Mouse (Mus musculus) cerebellum, postnatal 14 days (tissue): Measurements from ENCODE around the gene Rlbp1.

ENCODE experiments used
- DNase-seq, 2 experiments: peaks; one replicate each; pipeline ENCODE4 v3.0.0; 2021; ENCODE audit warnings: mixed read lengths in 2 of 2

Rlbp1 gene

DNA sequence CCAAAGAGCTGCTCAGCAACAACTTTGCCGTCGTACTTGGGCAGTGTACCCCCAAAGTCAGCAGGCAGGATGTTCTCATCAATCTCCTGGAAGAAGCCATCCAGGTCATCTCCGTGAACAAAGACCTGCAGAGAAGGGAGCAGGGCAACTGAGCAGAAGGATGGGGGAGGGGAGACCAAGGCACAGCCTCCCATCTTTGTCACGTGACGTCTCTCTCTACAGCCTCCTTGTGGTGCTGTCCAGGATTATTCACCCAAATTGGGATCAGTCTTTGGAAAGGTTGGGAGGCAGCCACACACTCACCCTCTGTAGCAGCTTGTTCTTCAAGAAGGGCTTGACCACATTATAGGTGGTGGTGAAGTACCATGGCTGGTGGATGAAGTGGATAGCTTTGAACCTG lies 11.3 kb downstream of the Rlbp1 start:
- DNase-seq: no peak

DNA sequence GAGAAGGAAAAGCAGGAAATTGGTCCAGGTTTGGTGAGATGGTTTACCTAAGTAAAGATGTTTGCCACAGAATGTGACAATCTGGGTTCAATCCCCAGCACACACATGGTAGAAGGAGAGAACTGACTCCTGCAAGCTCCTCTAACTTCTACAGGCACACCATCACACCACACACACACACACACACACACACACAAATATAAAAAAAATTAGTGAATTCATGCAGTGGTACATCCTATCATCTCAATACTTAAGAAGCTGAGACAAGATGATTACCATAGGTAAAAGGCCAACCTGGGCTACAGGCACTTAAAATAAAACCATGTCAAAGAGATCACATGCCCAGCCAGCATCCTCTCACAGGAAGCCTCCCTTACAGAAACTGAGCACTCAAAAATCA lies 12.8 kb downstream of the Rlbp1 start:
- no peak for DNase-seq

DNA sequence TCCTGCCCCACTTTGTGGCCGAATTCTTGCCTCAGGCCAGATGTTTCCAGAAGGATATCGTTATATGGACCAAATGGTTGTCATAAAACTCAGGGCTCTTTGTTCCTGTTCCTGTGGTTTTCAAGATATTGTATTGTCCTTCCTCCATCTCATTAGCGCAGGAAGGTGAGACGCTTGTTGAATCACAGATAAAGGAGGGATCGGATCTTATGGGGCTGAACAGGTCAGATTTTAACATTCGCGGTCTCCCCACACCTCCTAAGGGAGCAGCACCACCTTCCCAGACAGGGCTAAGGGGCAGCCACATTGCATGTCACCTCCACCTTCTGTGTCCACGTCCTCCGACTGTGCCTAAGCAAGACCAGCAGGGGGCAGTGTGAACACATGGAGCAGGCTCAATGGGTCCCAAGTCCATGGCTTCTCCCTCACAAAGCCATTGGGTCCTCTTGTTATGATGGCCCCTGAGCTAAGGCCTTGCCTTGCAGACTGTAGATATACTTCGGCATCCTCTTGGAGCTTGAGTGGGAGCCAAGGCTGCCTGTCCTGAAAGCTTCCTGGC lies 15.4 kb downstream of the Rlbp1 start:
- peak; percentile 71 to 82 for DNase-seq

DNA sequence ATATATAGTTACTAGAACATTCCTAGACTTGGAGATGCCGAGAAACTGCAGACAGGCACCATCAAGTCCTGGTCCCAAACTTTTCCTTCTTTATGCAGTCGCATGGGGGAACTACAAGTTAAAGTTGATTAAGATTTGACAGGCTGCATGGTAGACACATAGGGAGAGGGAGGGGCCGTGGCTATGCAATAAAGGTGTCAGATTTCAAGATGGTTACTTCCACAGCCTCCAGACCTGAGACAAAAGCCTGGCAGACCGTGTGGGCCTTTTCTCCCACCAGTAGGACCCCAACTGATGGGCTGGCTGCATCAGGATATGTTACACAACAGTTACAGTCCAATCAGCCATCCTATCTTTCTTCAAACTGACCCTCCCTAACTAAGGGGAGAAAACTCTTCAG lies 17.4 kb downstream of the Rlbp1 start:
- DNase-seq: no peak

DNA sequence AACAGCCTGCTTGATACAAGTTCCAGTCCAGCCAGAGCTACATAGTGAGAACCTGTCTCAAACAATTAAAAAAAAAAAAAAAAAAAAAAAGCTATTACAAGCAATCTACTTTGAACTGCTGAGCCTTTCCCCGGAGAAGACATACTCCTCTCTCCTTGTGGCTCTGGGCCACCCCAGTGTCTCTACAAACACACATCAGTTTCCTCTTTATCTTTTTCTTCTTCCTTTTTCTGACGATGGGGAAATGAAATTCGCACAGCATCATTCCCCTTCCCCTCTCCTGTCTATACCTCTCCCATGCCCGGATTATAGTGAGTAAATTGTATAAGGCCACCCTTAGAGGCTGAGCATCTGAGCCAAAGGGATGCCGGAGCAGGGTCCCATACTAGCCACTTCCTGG lies 18.2 kb downstream of the Rlbp1 start:
- DNase-seq: no peak

DNA sequence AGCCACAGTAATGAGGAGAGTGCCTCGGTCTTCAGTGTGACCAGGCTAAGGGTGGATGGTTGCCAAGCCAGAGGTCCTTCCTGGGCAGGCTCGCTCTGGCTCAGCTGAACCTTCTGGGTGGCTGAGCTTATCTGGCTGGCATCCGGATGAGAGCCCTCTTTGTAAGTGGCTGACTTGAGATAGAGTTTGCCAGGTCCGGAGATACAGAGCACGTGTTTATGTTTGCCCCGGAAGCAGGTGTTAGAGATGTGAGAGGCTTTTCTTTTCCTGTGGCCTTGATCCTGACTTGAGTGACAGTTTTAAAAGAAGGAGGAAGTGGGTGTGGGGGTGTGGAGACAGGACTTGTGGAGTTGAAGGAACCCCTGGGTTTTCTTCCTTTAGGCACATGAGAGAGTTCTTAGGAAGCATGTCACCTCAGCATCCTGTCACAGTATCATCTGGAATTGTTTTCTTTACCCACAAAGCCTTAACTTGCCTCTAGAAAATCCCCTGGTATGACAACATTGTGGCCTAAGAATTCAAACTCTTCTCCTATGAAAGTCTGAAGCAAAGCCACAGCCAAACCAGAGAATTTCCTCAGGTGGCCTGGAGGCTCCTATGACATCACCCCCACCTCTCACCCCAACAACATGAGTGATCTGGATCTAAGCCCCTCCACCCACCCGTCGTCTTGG lies 23.3 kb downstream of the Rlbp1 start:
- peak; percentile 51 to 52 for DNase-seq

DNA sequence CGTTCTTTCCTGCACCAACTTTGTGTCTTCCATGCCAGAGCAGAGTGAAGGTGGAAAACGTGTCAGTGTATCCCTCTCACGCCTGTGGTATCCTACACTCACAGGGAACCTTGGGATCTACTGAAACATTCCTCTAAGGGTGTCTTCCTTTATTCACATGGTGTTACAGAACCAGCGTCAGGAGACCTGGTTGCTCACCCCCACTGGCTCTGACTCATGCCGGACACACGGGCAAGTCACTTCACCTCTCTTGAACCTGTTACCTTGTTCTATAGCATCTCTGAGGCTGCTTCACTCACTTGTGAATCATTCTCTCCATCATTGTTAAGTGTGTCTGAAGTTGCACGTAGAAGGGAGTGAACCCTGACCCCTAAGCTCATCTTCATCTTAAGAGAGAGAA lies 24.0 kb downstream of the Rlbp1 start:
- no peak for DNase-seq

DNA sequence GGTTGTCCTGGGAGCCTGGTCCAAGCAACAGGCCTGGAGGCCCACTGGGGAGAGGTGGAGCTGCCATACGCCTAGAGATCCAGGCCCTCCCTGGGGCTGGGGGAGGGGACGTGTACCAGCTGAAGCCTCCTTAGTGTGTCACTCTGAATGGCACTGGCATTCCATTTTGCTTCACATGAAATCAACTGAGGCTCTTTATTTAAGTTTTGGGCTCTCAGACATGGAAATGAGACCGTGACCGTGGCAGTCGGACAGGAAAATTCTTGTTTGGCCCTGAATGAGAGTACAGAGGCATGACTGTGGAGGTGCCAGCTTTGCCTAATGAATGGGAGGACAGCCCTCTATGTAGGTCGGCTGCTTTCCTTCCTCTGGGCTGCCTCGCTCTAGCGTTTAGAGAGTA lies 24.6 kb downstream of the Rlbp1 start:
- peak; percentile 25 to 31 for DNase-seq

DNA sequence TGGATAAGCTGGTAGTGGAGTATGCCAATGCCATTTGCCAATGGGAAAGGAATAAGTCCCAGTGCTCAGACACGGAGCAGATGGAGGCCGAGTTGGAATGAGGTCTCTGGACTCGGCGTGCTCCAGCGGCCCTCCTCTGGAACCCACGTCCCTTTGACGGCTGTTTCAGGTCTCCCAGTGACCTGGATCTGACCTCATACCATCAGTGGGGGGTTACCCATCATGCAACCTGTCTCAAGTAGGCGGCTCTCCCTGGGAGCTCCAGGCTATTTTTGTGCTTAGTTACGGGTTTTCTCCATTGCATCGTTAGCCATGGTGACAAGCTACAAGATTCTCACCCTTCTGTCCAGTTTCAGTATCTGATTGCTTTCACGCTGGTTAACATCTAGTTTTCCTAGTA lies 26.8 kb downstream of the Rlbp1 start:
- DNase-seq: peak; percentile 34 to 46

DNA sequence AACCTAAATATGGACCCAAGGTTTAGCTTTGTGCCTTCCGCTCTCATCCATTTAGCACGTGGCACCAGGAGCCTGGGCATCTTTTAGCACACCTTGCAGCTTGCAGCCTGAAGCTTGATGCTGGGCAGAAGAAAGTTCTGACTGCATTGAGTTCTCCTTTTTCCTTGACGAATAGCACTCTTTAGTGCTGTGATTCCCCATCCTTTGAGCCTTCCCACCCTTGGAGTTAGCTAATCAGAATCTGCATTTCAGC lies 27.7 kb downstream of the Rlbp1 start:
- DNase-seq: no peak

DNA sequence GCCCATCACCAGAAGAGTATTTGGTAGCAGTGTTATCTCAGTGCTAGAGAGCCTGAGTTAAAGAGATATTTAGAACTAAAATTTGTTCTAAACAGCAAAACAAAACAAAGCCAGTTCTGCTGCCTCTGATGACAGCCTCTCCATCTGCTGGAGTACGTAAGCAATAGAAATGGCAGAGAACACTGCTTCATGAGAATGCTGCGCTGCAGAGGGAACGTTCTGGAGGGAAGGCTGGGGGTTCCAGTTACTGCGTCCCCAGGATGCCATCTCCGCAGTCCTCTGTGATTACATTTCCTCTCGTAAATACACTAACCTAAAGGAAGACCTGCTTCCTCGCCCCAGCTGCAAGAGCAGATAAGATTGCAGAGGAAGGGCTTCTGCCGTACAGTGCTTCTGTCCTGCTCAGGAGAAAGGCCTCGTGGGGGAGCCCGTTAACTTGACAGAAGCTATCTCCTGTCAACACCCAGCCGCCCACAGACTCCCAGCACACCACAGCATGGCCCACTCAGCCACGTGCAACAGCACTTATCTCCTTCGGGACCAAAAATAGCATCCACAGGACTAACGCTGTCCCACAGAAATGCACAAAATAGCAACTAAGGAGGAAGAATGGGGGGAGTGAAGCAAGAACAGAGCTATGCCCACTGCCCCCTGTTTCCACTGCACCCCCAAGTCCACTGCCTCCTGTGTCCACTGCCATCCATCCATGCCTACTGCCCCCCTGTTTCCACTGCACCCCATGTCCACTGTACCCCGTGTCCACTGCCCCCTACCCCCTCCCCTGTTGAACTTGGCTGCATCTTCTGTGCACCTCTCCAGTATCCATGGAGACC lies 28.3 kb downstream of the Rlbp1 start:
- no peak for DNase-seq

DNA sequence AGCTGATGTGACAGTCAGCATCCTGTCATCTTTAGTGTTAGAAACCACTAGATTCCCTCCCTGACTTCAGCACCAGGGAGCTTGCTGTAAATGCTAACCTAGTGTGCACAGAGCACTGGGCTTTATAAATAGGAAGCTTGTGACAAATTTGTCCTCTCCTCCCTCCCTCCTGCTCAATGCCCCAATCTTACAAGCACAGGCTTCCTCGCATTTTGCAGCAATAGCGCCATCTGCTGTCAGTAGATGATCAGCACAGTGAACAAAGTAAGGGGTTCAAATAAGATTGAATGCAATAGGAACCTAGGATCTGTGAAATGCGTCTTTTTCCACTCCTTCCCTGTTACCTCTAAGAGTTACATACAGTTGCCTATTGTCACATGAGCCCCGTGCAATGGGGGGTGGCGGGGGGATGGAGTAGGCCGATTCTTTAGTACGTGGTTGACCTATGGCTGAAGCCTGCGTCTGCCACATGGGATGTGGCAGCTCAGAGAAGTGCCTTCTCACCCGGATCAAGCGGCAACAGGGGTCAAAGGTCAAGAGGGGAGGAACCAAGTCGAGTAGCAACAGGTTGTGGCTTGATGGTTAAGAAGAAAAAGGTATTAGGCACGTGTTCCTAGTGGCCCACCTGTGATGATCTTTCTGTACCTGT lies 37.0 kb downstream of the Rlbp1 start:
- peak; percentile 88 to 89 for DNase-seq

DNA sequence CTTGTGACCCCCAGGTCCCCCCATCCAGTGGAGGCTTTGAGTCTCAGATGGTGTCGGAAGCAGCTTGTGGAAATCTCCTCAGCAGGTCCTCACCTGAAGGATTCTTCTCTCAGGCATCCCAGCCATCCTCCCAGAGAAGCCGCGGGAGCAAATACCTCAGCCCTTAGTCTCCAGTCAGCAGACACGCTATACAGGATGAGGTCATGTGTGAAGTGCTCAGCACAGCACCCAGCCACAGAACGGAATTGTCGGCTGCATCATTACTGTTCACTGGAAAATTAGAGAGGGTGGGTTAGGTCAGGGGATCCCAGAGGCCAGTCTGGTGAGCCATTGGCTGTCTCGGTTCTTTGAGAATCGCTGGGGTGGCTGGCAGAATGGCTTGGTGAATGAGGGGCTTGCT lies 38.0 kb downstream of the Rlbp1 start:
- DNase-seq: no peak

DNA sequence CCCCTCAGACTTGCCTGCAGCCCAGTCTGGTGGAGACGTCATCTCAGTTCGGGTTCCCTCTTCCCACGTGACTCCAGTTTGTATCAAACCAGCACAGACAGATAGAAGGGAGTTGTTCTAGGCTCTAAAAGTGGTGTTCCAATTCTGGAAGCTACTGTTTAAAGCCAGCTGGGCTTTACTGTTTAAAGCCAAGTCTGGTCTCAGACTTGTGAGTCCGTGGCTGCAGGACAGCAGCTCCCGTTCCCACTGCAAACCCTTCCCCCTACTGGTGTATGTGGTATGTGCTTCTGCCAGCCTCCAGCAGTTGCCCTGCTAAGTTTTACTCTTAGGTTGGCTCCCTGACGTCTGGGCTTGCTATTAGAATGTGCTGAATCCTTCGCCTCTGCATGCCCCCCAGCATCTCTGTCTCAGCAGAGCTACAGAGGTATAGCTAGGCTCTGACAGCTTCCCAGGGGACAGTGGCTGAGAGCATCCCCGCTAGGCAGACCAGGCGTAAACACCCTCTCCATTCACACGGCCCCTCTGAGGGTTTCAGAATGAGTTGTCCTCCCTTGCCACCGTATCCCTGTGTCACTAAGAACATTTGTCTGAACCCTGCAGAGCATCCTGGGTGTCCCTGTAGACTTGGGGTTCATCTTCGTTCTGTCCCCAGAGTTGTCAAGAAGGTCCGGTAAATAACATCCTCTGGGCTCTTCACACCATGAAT lies 39.6 kb downstream of the Rlbp1 start:
- no peak for DNase-seq

DNA sequence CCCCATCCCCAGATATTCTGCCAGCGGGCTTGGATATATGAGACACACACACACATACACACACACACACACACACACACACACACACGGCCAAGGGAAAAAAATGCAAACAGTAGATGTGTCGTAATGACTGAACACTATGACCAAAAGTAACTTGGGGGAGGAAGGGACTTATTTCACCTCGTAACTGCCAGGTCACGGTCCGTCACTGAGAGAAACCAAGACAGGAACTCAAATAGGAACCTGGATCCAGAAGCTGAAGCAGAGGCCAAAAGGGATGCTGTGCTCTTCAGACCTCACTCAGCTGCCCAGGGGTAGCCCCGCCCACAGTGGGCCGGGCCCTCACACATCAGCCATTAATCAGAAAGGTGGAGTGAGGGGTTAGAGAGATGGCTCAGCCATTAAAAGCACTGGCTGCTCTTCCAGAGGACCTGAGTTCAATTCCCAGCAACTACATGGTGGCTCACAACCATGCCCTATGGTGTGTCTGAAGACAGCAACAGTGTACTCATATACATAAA lies 40.2 kb downstream of the Rlbp1 start:
- DNase-seq: no peak

DNA sequence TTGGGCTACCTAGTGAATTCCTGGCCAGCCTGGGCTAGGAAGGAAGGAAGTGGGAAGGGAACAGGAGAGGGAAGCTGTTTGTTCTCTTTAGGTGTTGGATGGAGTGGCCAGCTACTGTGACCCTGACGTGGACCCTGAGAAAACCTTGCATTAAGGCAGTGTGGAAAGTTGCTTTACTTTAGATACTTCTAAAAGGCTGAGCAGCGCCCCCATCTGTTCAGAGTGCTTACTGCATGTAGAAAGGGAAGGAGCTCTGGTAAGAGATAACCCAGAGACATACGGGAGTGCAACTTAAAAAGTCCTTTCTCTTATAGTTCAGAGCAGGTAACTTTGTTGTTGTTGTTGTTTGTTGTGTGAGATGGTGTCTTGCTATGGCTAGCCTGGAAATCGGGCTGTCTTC lies 40.9 kb downstream of the Rlbp1 start:
- DNase-seq: peak; percentile 50 to 81

DNA sequence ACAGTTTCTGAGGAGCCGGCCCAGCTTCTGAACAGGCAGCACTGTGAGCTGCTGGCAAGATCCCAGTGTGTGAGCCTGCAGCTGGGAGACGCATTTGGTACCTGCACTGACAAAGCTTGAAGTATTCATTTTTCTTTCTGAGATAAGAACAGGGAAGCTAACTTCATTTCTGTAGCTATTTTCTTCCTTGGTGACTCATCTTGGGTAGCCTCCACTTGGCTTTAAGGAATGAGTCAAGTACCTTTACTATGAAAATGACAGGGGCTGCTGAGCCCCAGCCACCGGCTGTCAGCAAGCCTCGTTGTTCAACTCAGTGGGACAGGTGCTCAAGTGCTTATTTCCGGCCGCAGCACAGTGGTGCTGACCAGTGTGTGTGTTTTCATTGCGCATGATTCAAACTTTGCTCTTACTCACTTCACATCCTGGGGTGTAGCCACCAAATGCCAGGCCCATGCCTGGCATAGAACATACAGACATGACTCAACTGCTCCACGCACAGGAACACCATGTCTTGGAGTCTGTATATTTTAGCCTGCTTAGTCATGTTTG lies 50.4 kb downstream of the Rlbp1 start:
- no peak for DNase-seq

DNA sequence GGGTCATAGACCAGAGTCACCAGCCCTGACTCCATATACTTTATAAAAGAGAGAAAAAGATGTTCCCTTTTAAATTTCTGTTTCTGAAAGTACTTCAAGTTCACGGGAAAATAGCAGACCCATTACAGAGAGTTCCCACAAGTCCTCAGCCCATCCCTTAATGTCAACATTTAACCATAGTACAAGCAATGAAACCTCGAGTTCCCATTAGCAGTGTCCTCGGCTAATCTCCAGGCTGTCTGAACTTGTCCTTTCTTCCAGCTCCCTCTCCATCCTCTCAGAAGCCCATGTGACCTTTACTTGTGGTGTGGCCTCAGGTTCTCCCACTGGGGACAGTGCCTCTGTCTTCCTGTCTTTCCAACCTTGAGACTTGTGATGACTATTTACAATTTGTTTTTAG lies 53.4 kb downstream of the Rlbp1 start:
- DNase-seq: no peak

DNA sequence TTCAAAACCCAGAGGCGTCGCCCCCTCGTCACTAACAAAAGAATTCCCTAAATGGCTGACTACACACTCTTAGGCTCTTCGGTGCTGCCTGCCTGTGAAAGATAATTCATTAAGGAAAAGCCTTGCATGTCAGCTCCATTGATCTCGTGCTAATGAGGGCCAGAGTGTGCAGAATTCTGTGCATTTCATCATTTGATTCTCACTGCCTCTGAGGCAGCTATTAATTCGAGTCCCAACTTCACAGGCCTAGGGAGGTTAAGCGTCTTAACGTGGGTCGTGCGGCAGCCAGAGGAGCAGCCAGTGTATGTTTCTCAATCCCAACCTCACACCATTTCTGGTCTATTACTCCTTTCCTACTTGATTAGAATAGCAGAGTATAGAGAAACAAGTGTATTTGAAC lies 55.7 kb downstream of the Rlbp1 start:
- no peak for DNase-seq

DNA sequence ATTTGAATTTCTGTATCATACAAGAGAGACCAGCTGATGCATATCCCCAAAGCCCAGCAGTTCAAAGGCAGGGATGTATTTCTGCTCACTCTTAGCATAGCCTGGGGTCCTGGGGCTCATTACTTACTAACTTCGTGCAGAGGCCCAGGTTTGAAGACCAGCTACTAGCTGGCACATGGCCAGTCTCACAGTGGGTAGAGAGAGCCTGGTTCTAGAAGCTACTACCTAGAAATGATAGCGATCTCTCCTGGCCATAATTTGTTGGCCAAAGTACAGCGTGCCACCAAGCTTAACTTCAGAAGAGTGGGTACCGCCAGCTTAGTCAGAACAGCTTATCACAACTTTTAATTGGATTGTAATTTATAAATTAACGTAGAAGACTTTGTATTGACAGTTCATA lies 58.1 kb downstream of the Rlbp1 start:
- peak; percentile 53 to 70 for DNase-seq
